Mouse (Mus musculus): ENCODE data around the gene Kcnq4. TPM values are rescaled to one million over a fixed set of nuclear protein-coding genes. Genes with fewer than 3 reads are reported as not detected.

Kcnq4 gene
- polyA plus RNA-seq, 1 experiment from 2014 or later, result 2.6 TPM

DNA sequence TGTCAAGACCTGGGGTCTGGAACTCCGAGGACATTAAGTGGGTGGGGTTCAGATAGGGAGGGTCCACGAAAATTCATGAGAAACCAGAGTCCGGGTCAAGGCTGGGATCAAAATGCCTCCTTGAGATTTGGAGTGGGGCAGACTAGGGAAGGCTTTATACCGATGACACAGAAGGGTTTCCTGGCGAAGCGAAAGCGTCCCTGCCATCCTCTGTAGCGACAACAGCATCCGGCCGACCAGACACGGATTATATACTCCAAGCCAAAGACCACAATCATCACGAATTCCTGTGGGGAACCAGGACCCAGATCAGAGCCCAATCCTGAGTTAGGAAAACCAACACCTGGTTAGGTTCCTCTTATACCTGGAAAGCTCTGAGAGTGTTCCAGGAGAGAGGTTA, 31.6 kb downstream of the Kcnq4 start:
- H3K9ac ChIP-seq (ENCODE audit: low read length), result no peak overlapping the region
- H3K9me3 ChIP-seq (ENCODE audit: control insufficient read depth, low read length), result no peaks in the 10 kb centered on the region
- ATAC-seq (replicated peaks; ENCODE audit: low FRiP score) (no peak), DNase-seq (ENCODE audit: low spot score) (no peak)
- peak overlapping the region; percentile 65 for H3K4me2 ChIP-seq (ENCODE audit: low read depth, low read length, severe bottlenecking)
- H3K27me3 ChIP-seq (ENCODE audit: control insufficient read depth, insufficient read depth, low read length), result peaks cover 11% of the 10 kb centered on the region
- H3K36me3 ChIP-seq (ENCODE audit: control insufficient read depth, insufficient read depth, low read length), result no peaks in the 10 kb centered on the region
- H3K4me3 ChIP-seq (ENCODE audit: low read depth, low read length), result peak overlapping the region; percentile 36; the same call in 1 of the 2 replicates
- no peak overlapping the region for H3K27ac ChIP-seq (ENCODE audit: low read depth, low read length)
- 0 out of 2 replicates have a peak, but pooled peaks cover 2% of the 10 kb centered on the region for H3K4me1 ChIP-seq (replicated peaks; ENCODE audit: control insufficient read depth, insufficient read depth, low read length)
- WGBS, result 12% methylated on average over 12 of the region's 12 CpGs

DNA sequence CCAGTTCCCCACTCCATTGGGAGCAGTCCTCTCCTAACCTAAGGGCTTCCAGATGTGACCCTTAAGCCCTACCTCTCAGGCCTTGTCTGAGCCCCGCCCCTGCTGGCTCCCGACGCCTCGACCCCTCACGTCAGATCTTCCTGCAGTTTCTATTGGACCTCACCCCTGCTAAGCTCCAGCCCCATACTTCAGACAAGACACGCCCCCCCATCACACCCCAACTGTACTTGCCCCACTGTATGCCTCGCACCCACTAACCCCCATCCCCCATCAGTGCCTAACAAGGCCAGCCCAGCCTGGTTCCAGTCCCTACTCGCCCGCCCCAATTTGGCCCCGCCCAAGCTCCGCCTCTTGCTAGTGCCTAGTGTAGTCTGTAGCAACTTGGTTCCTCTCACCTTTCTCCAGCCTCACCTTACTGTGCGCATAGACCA, 32.3 kb downstream of the Kcnq4 start:
- no peak overlapping the region; the same call in 1 of the 2 replicates for H3K9ac ChIP-seq (ENCODE audit: low read length)
- H3K36me3 ChIP-seq (ENCODE audit: control insufficient read depth, insufficient read depth, low read length), result no peaks in the 10 kb centered on the region
- H3K4me2 ChIP-seq (ENCODE audit: low read depth, low read length, severe bottlenecking), result peak overlapping the region; percentile 65
- DNase-seq (ENCODE audit: low spot score) (peak; percentile 78), ATAC-seq (replicated peaks; ENCODE audit: low FRiP score) (peak; percentile 86)
- H3K9me3 ChIP-seq (ENCODE audit: control insufficient read depth, low read length), result no peaks in the 10 kb centered on the region
- peaks cover 11% of the 10 kb centered on the region for H3K27me3 ChIP-seq (ENCODE audit: control insufficient read depth, insufficient read depth, low read length)
- 4% methylated on average over 12 of the region's 12 CpGs for WGBS
- peak overlapping the region; percentile 36 for H3K4me3 ChIP-seq (ENCODE audit: low read depth, low read length)
- no peak overlapping the region for H3K27ac ChIP-seq (ENCODE audit: low read depth, low read length)
- 0 out of 2 replicates have a peak, but pooled peaks cover 2% of the 10 kb centered on the region for H3K4me1 ChIP-seq (replicated peaks; ENCODE audit: control insufficient read depth, insufficient read depth, low read length)

DNA sequence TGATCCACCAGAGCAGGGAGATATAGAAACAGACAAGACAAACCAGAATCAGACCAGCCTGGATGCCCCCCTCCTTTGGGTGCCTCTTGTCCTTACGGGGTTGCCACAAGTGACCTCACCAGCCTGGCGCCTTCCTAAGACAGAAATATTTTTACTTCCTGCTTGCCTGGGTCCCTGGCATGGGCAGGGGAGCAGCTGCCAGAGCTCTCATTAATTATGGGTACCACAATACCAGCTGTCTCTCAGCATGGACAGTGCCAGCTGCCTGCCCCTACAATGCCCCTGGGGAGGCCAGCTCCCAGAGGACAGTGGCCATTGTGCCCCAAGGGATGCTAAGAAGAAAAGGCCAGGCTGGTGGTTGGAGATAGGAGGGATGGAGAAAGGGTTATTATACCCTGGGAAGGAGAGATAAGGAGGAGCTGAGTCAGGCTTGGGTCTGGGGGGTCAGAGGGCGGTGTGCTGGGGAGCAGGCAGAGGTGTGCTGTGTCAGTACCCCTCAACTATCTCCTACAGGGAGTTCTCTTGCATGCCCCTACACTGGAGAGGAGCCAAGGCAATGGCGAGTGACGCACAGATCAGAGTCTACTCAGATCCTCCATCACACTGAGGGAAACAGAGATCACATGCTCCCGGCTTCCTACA, 34.4 kb downstream of the Kcnq4 start:
- Histone ChIP-seq H3K27me3 (ENCODE audit: control insufficient read depth, insufficient read depth, low read length) (peaks cover 11% of the 10 kb centered on the region), H3K4me3 (ENCODE audit: low read depth, low read length) (no peak overlapping the region), H3K4me1 (replicated peaks; ENCODE audit: control insufficient read depth, insufficient read depth, low read length) (0 out of 2 replicates have a peak, but pooled peaks cover 2% of the 10 kb centered on the region), H3K9ac (ENCODE audit: low read length) (no peak overlapping the region), H3K27ac (ENCODE audit: low read depth, low read length) (no peak overlapping the region), H3K4me2 (ENCODE audit: low read depth, low read length, severe bottlenecking) (no peak overlapping the region), H3K36me3 (ENCODE audit: control insufficient read depth, insufficient read depth, low read length) (no peaks in the 10 kb centered on the region), H3K9me3 (ENCODE audit: control insufficient read depth, low read length) (no peaks in the 10 kb centered on the region)
- WGBS, result 88% methylated on average over 6 of the region's 6 CpGs
- no peak for ATAC-seq (replicated peaks; ENCODE audit: low FRiP score)
- DNase-seq (ENCODE audit: low spot score), result no peak

DNA sequence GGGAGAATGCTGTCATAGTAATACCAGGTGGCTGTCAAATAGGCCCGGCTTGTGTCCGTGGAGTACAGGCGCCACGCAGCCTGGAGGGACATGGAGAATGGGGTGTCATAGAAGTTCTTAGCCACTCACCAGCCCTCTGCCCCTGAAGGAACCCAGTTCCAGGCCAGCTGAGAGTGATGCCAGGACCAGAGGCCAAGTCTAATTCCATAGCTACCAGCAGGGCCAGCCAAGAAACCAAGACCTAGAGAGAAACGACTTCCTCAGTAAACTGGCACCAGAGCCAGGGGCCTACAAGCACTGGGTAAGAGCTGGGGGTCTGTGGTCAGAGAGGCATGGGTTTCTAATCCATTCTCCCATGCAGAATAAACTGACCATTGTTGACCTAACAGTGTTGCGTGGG, 35.4 kb downstream of the Kcnq4 start:
- peaks cover 11% of the 10 kb centered on the region for H3K27me3 ChIP-seq (ENCODE audit: control insufficient read depth, insufficient read depth, low read length)
- no peaks in the 10 kb centered on the region for H3K36me3 ChIP-seq (ENCODE audit: control insufficient read depth, insufficient read depth, low read length)
- 94% methylated on average over 6 of the region's 6 CpGs for WGBS
- H3K27ac ChIP-seq (ENCODE audit: low read depth, low read length), result no peak overlapping the region
- H3K4me1 ChIP-seq (replicated peaks; ENCODE audit: control insufficient read depth, insufficient read depth, low read length), result 0 out of 2 replicates have a peak, but pooled peaks cover 2% of the 10 kb centered on the region
- DNase-seq (ENCODE audit: low spot score) (no peak), ATAC-seq (replicated peaks; ENCODE audit: low FRiP score) (no peak)
- H3K9ac ChIP-seq (ENCODE audit: low read length), result no peak overlapping the region
- H3K4me2 ChIP-seq (ENCODE audit: low read depth, low read length, severe bottlenecking), result no peak overlapping the region
- no peak overlapping the region for H3K4me3 ChIP-seq (ENCODE audit: low read depth, low read length)
- no peaks in the 10 kb centered on the region for H3K9me3 ChIP-seq (ENCODE audit: control insufficient read depth, low read length)

DNA sequence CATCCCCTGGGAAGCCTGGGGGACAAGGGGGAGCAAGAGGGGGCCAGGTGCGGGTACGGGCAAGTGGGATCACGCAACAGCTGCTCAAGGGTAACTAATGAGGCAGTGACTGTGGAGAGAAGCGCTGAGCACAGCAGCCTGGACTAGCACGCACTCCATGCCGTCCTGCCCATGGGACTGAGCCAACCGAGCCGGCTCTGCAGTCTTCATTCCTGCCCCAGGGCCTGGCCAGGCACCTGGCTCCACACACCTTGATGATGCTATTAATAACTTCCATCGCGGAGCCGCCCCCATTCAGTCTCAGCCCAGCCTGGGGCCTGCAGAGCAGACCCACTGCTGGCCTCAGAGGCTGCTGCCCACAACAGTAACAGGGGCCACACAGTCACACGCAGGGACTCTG, 36.2 kb downstream of the Kcnq4 start:
- Histone ChIP-seq H3K27me3 (ENCODE audit: control insufficient read depth, insufficient read depth, low read length) (peaks cover 7% of the 10 kb centered on the region), H3K36me3 (ENCODE audit: control insufficient read depth, insufficient read depth, low read length) (no peaks in the 10 kb centered on the region), H3K9me3 (ENCODE audit: control insufficient read depth, low read length) (no peaks in the 10 kb centered on the region), H3K4me2 (ENCODE audit: low read depth, low read length, severe bottlenecking) (no peak overlapping the region), H3K27ac (ENCODE audit: low read depth, low read length) (no peak overlapping the region), H3K4me1 (replicated peaks; ENCODE audit: control insufficient read depth, insufficient read depth, low read length) (0 out of 2 replicates have a peak, but pooled peaks cover 2% of the 10 kb centered on the region), H3K4me3 (ENCODE audit: low read depth, low read length) (no peak overlapping the region), H3K9ac (ENCODE audit: low read length) (no peak overlapping the region)
- 84% methylated on average over 12 of the region's 12 CpGs for WGBS
- no peak for ATAC-seq (replicated peaks; ENCODE audit: low FRiP score)
- no peak for DNase-seq (ENCODE audit: low spot score)

DNA sequence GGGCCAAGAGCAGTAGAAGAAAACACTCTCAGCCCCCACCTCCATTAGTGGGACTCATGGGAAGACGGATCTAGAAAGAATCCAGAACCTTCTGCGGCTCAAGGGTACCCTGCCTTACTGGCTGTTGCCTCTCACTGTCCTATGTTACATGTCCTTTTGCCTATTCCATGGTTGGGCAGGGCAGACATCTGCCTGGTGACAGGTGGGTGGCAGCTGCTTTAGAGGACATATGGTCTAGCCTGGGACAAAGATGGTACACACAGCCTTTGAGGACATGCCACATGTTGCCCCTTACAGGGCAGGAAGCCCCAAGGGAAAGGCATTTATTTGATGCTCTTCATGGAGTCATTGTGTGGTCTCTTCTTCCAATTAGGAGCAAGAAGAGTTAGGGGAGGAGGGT, 45.9 kb downstream of the Kcnq4 start:
- H3K27ac ChIP-seq (ENCODE audit: low read depth, low read length), result no peak overlapping the region
- no peak overlapping the region for H3K4me2 ChIP-seq (ENCODE audit: low read depth, low read length, severe bottlenecking)
- 100% methylated on average over 2 of the region's 2 CpGs for WGBS
- H3K4me3 ChIP-seq (ENCODE audit: low read depth, low read length), result no peak overlapping the region
- H3K4me1 ChIP-seq (replicated peaks; ENCODE audit: control insufficient read depth, insufficient read depth, low read length), result no peaks in the 10 kb centered on the region; the same call in 1 of the 2 replicates
- no peaks in the 10 kb centered on the region for H3K9me3 ChIP-seq (ENCODE audit: control insufficient read depth, low read length)
- ATAC-seq (replicated peaks; ENCODE audit: low FRiP score), result no peak
- no peak overlapping the region for H3K9ac ChIP-seq (ENCODE audit: low read length)
- H3K36me3 ChIP-seq (ENCODE audit: control insufficient read depth, insufficient read depth, low read length), result no peaks in the 10 kb centered on the region
- no peak for DNase-seq (ENCODE audit: low spot score)
- peaks cover 14% of the 10 kb centered on the region for H3K27me3 ChIP-seq (ENCODE audit: control insufficient read depth, insufficient read depth, low read length)

DNA sequence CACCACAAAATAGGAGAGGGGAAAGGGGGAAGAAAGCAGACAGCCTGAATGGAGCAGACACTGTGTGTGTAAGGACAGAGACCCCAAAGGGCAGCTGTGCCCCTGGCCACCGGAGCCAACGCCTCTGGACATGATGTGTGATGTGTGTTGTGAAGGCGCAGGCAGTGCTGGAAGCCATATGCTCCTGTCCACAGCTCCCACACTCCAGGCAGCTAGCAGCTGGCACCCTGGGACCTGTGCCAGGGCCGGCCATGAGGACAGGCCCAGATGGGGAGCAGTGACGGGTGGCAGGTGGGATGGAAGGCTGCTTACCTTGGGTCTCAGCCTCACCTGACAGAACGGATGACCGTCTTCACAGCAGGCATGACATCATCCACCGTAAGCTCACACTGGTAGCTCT, 46.4 kb downstream of the Kcnq4 start:
- DNase-seq (ENCODE audit: low spot score), result no peak
- Histone ChIP-seq H3K4me2 (ENCODE audit: low read depth, low read length, severe bottlenecking) (no peak overlapping the region), H3K4me3 (ENCODE audit: low read depth, low read length) (no peak overlapping the region), H3K27me3 (ENCODE audit: control insufficient read depth, insufficient read depth, low read length) (peaks cover 18% of the 10 kb centered on the region), H3K9ac (ENCODE audit: low read length) (no peak overlapping the region), H3K4me1 (replicated peaks; ENCODE audit: control insufficient read depth, insufficient read depth, low read length) (no peaks in the 10 kb centered on the region; the same call in 1 of the 2 replicates), H3K36me3 (ENCODE audit: control insufficient read depth, insufficient read depth, low read length) (no peaks in the 10 kb centered on the region), H3K9me3 (ENCODE audit: control insufficient read depth, low read length) (no peaks in the 10 kb centered on the region), H3K27ac (ENCODE audit: low read depth, low read length) (no peak overlapping the region)
- 89% methylated on average over 8 of the region's 8 CpGs for whole genome bisulfite sequencing
- ATAC-seq (replicated peaks; ENCODE audit: low FRiP score), result no peak

DNA sequence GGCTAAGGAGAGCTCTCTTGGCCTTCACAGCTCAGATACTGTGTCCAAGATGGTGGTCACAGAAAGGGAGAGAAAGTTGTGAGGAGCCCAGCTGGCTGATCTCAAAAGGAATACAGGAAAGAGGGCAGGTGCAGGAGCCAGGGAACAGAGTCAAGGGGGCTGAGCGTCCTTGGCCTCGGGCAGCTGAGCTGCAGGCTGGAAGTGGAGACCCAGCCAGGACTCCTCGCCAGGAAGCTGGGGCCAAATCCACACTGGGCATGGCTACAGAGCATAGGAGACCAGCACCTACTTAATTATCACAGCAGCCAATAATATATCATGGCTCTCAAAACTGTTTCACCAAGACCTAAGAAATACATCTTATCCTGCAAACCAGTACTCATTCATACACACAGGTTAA, 47.2 kb downstream of the Kcnq4 start:
- peaks cover 18% of the 10 kb centered on the region for H3K27me3 ChIP-seq (ENCODE audit: control insufficient read depth, insufficient read depth, low read length)
- 86% methylated on average over 3 of the region's 3 CpGs for WGBS
- ATAC-seq (replicated peaks; ENCODE audit: low FRiP score) (no peak), DNase-seq (ENCODE audit: low spot score) (no peak)
- no peak overlapping the region for H3K9ac ChIP-seq (ENCODE audit: low read length)
- H3K4me3 ChIP-seq (ENCODE audit: low read depth, low read length), result no peak overlapping the region
- no peak overlapping the region for H3K27ac ChIP-seq (ENCODE audit: low read depth, low read length)
- H3K36me3 ChIP-seq (ENCODE audit: control insufficient read depth, insufficient read depth, low read length), result no peaks in the 10 kb centered on the region
- no peaks in the 10 kb centered on the region for H3K9me3 ChIP-seq (ENCODE audit: control insufficient read depth, low read length)
- no peak overlapping the region for H3K4me2 ChIP-seq (ENCODE audit: low read depth, low read length, severe bottlenecking)
- no peaks in the 10 kb centered on the region; the same call in 1 of the 2 replicates for H3K4me1 ChIP-seq (replicated peaks; ENCODE audit: control insufficient read depth, insufficient read depth, low read length)

Measured in forebrain, embryonic 11.5 days (tissue).